Comparison of ENCODE assay signal across 20 mouse cellular contexts in genomic region chr15:31312001-31312400, GRCm38 (mm10). TPM values are rescaled to one million over a fixed set of nuclear protein-coding genes. Genes with fewer than 3 reads are reported as not detected.
DNase-seq lines count a peak whose midpoint lies in the region; ATAC-seq and TF ChIP-seq lines count a peak whose summit lies in the region.
"Had no signal": no experiment of that assay in that cellular context is flagged by ENCODE, and none has a peak within 500 bp of the region (broad histone marks: within the 10 kb centered on the region; RNA-seq: fewer than 3 reads in every experiment).

No protein-coding gene starts in this region.

- no peak overlapping the region for H3K27ac ChIP-seq in intestine, embryonic 15.5 days
- H3K27ac ChIP-seq in intestine, postnatal 0 days (ENCODE audit: low read depth, low read length) = no peak overlapping the region
- no peak overlapping the region for H3K27ac ChIP-seq in kidney, embryonic 16.5 days (ENCODE audit: low read length)
- no peak overlapping the region for H3K27ac ChIP-seq in midbrain, embryonic 13.5 days
- H3K27ac ChIP-seq: forebrain, embryonic 10.5 days; forebrain, embryonic 13.5 days; gastrocnemius, adult 2 months; hindbrain, embryonic 12.5 days; hindbrain, embryonic 15.5 days had no signal

- H3K36me3 ChIP-seq in intestine, embryonic 15.5 days = no peaks in the 10 kb centered on the region
- no peaks in the 10 kb centered on the region for H3K36me3 ChIP-seq in intestine, postnatal 0 days (ENCODE audit: control insufficient read depth, insufficient read depth)
- H3K36me3 ChIP-seq in kidney, embryonic 16.5 days (ENCODE audit: insufficient read depth, low read length) = no peaks in the 10 kb centered on the region
- H3K36me3 ChIP-seq in C2C12 (ENCODE audit: control insufficient read depth, insufficient read depth) (no peaks in the 10 kb centered on the region), myocyte (ENCODE audit: control insufficient read depth, insufficient read depth) (no peaks in the 10 kb centered on the region)
- H3K36me3 ChIP-seq in midbrain, embryonic 13.5 days = no peaks in the 10 kb centered on the region
- H3K36me3 ChIP-seq: forebrain, embryonic 10.5 days; hindbrain, embryonic 12.5 days; hindbrain, embryonic 15.5 days had no signal

- H3K9ac ChIP-seq in intestine, embryonic 15.5 days = no peak overlapping the region
- no peak overlapping the region for H3K9ac ChIP-seq in intestine, postnatal 0 days (ENCODE audit: low read depth, low read length)
- no peak overlapping the region for H3K9ac ChIP-seq in kidney, embryonic 16.5 days (replicated peaks; ENCODE audit: low read length)
- no peak overlapping the region for H3K9ac ChIP-seq in midbrain, embryonic 13.5 days (replicated peaks)
- H3K9ac ChIP-seq: forebrain, embryonic 13.5 days; hindbrain, embryonic 12.5 days; hindbrain, embryonic 15.5 days had no signal

- no peak overlapping the region for H3K4me3 ChIP-seq in intestine, embryonic 15.5 days (replicated peaks)
- no peak overlapping the region for H3K4me3 ChIP-seq in intestine, postnatal 0 days (ENCODE audit: low read depth, low read length)
- H3K4me3 ChIP-seq in kidney, embryonic 16.5 days (ENCODE audit: low read length) = no peak overlapping the region
- no peak overlapping the region for H3K4me3 ChIP-seq in C2C12 (ENCODE audit: insufficient read depth, poor library complexity, severe bottlenecking)
- no peak overlapping the region for H3K4me3 ChIP-seq in myocyte
- no peak overlapping the region for H3K4me3 ChIP-seq in midbrain, embryonic 13.5 days (replicated peaks)
- H3K4me3 ChIP-seq: forebrain, embryonic 10.5 days; forebrain, embryonic 13.5 days; gastrocnemius, adult 2 months; hindbrain, embryonic 12.5 days; hindbrain, embryonic 15.5 days had no signal

- no peak for TF ChIP-seq CTCF in intestine, postnatal 0 days (IDR thresholded peaks at IDR 0.05; ENCODE audit: low read depth)
- TF ChIP-seq CTCF in C2C12 (IDR thresholded peaks at IDR 0.05; ENCODE audit: control insufficient read depth, insufficient read depth, insufficient read length) = no peak

- DNase-seq in kidney, adult 9 months = no peak
- DNase-seq: adrenal gland, postnatal 10 days; cerebellum, adult 18-20 months; cerebellum, adult 9-10 months; cerebellum, postnatal 14 days; gastrocnemius, adult 2 months; gastrocnemius, postnatal 14 days; heart, adult 11 months had no signal

- H3K79me2 ChIP-seq in C2C12 (ENCODE audit: control insufficient read depth, insufficient read depth) (no peaks in the 10 kb centered on the region), myocyte (ENCODE audit: control insufficient read depth, insufficient read depth) (no peaks in the 10 kb centered on the region)

- TF ChIP-seq POLR2A in myocyte (IDR thresholded peaks at IDR 0.05; ENCODE audit: insufficient read length, low read depth) = no peak

- no peaks in the 10 kb centered on the region for H3K4me1 ChIP-seq in intestine, embryonic 15.5 days (replicated peaks)
- H3K4me1 ChIP-seq in intestine, postnatal 0 days (replicated peaks; ENCODE audit: control insufficient read depth, insufficient read depth, low read length) = no peaks in the 10 kb centered on the region
- H3K4me1 ChIP-seq in kidney, embryonic 16.5 days (ENCODE audit: insufficient read depth, low read length) = peaks cover 7% of the 10 kb centered on the region
- H3K4me1 ChIP-seq in midbrain, embryonic 13.5 days (replicated peaks) = no peaks in the 10 kb centered on the region
- H3K4me1 ChIP-seq: forebrain, embryonic 10.5 days; forebrain, embryonic 13.5 days; hindbrain, embryonic 12.5 days; hindbrain, embryonic 15.5 days had no signal

- H3ac ChIP-seq in C2C12 (ENCODE audit: control insufficient read depth, insufficient read length, low read depth) (no peak overlapping the region), myocyte (ENCODE audit: control insufficient read depth, insufficient read length) (no peak overlapping the region)

- no peaks in the 10 kb centered on the region for H3K27me3 ChIP-seq in intestine, embryonic 15.5 days (replicated peaks)
- H3K27me3 ChIP-seq in intestine, postnatal 0 days (replicated peaks; ENCODE audit: control insufficient read depth, insufficient read depth, low read length) = peaks cover 11% of the 10 kb centered on the region; the same call in 1 of the 2 replicates
- no peaks in the 10 kb centered on the region for H3K27me3 ChIP-seq in kidney, embryonic 16.5 days (ENCODE audit: insufficient read depth, low read length)
- H3K27me3 ChIP-seq in C2C12 (ENCODE audit: control insufficient read depth, insufficient read depth, insufficient read length) (no peaks in the 10 kb centered on the region), myocyte (ENCODE audit: control insufficient read depth, insufficient read depth, insufficient read length) (no peaks in the 10 kb centered on the region)
- no peaks in the 10 kb centered on the region for H3K27me3 ChIP-seq in midbrain, embryonic 13.5 days
- H3K27me3 ChIP-seq: forebrain, embryonic 13.5 days; hindbrain, embryonic 12.5 days; hindbrain, embryonic 15.5 days had no signal

- H3K9me3 ChIP-seq in intestine, embryonic 15.5 days = no peaks in the 10 kb centered on the region
- H3K9me3 ChIP-seq in intestine, postnatal 0 days (ENCODE audit: control insufficient read depth) = no peaks in the 10 kb centered on the region
- no peaks in the 10 kb centered on the region; the same call in 1 of the 2 replicates for H3K9me3 ChIP-seq in kidney, embryonic 16.5 days (ENCODE audit: low read length)
- peaks cover 5% of the 10 kb centered on the region; the same call in 1 of the 2 replicates for H3K9me3 ChIP-seq in midbrain, embryonic 13.5 days
- H3K9me3 ChIP-seq: forebrain, embryonic 10.5 days; forebrain, embryonic 13.5 days; hindbrain, embryonic 12.5 days; hindbrain, embryonic 15.5 days had no signal

- H3K79me3 ChIP-seq in C2C12 (ENCODE audit: low read depth) = no peaks in the 10 kb centered on the region

- WGBS in intestine, embryonic 15.5 days = 63% methylated on average over 2 of the region's 2 CpGs
- 44% methylated on average over 2 of the region's 2 CpGs for WGBS in intestine, postnatal 0 days
- 55% methylated on average over 2 of the region's 2 CpGs for WGBS in kidney, embryonic 16.5 days
- 74% methylated on average over 2 of the region's 2 CpGs for WGBS in midbrain, embryonic 13.5 days

- no peak overlapping the region for H3K4me2 ChIP-seq in intestine, embryonic 15.5 days (replicated peaks)
- no peak overlapping the region for H3K4me2 ChIP-seq in intestine, postnatal 0 days (replicated peaks; ENCODE audit: low read depth)
- no peak overlapping the region for H3K4me2 ChIP-seq in kidney, embryonic 16.5 days (replicated peaks; ENCODE audit: low read depth, low read length)
- H3K4me2 ChIP-seq in myocyte (ENCODE audit: low read depth) = peak overlapping the region; percentile 59
- H3K4me2 ChIP-seq in midbrain, embryonic 13.5 days (replicated peaks) = no peak overlapping the region
- H3K4me2 ChIP-seq: forebrain, embryonic 13.5 days; heart, embryonic 11.5 days; hindbrain, embryonic 12.5 days; hindbrain, embryonic 15.5 days had no signal

- ATAC-seq in intestine, embryonic 15.5 days = 0 out of 2 replicates have a peak, but pooled peaks have one; percentile 47
- no peak for ATAC-seq in intestine, postnatal 0 days
- ATAC-seq in kidney, embryonic 16.5 days (ENCODE audit: low FRiP score, low TSS enrichment) = peak; percentile 81
- ATAC-seq in midbrain, embryonic 13.5 days = no peak
- ATAC-seq: forebrain, embryonic 13.5 days; forebrain, embryonic 16.5 days had no signal

TF ChIP-seq in C2C12, 6 proteins besides CTCF, POLR2A, EP300 and RAD21:
- TF ChIP-seq MYOG (IDR thresholded peaks at IDR 0.05; ENCODE audit: control insufficient read depth, extremely low read depth, insufficient read length) (no peak), MYOD1 (IDR thresholded peaks at IDR 0.05; ENCODE audit: control insufficient read depth, insufficient read length, low read depth) (peak; percentile 58), CEBPB (IDR thresholded peaks at IDR 0.05; ENCODE audit: low read depth) (no peak), FOSL1 (IDR thresholded peaks at IDR 0.05; ENCODE audit: insufficient read depth, low read length, poor library complexity, severe bottlenecking) (peak; percentile 34), MAX (IDR thresholded peaks at IDR 0.05) (no peak), USF1 (IDR thresholded peaks at IDR 0.05; ENCODE audit: low read depth) (no peak)

TF ChIP-seq in myocyte, 11 proteins besides CTCF, POLR2A, EP300 and RAD21:
- peak in 1 of 3 experiments; percentile 44 for TF ChIP-seq MYOG (IDR thresholded peaks at IDR 0.05; ENCODE audit: control insufficient read depth in 1 of 3, insufficient read depth in 1 of 3, insufficient read length in 2 of 3, low read depth in 2 of 3)
- TF ChIP-seq SRF (IDR thresholded peaks at IDR 0.05; ENCODE audit: control insufficient read depth, insufficient read length, low read depth) = no peak
- peak in 1 of 3 experiments; percentile 15 for TF ChIP-seq MYOD1 (IDR thresholded peaks at IDR 0.05; ENCODE audit: control insufficient read depth in 1 of 3, insufficient read length in 2 of 3, low read depth in 2 of 3)

RNA-seq across cellular contexts. Expression of gene Ankrd33b, which starts 55.5 kb away (rescaled TPM):
- polyA plus RNA-seq in intestine, embryonic 15.5 days (2015; fragmentation: Nextera tagmentation; extraction: Ambion mirVana) = 0.34 and 0.43 TPM in 2 replicates
- polyA plus RNA-seq in intestine, postnatal 0 days (2015; fragmentation: Nextera tagmentation; extraction: Ambion mirVana) = 0.25 and 0.29 TPM in 2 replicates
- 8.5 and 8.6 TPM in 2 replicates for polyA plus RNA-seq in kidney, embryonic 16.5 days (2015; fragmentation: Nextera tagmentation; extraction: Ambion mirVana)
- polyA plus RNA-seq in C2C12 (2012; fragmentation: generic; extraction: Trizol) (6.1 TPM), myocyte (2012; fragmentation: generic; extraction: Trizol) (5.7 TPM)
- polyA plus RNA-seq in midbrain, embryonic 13.5 days (2015; fragmentation: Nextera tagmentation; extraction: Ambion mirVana) = 0.64 and 0.86 TPM in 2 replicates

Comparison
In these comparisons a context has a peak if more than half of its experiments do, and no peak if none do; other contexts are left out.
1. ATAC-seq: peak in intestine, embryonic 15.5 days (single experiment) and kidney, embryonic 16.5 days (single experiment); none in intestine, postnatal 0 days (single experiment) and midbrain, embryonic 13.5 days (single experiment).